Mouse (Mus musculus) embryonic facial prominence, embryonic 10.5 days (tissue): ENCODE results near the gene Hnrnph3. TPM values are rescaled to one million over a fixed set of nuclear protein-coding genes. Genes with fewer than 3 reads are reported as not detected.

Source experiments
- DNase-seq: peaks from one replicate; pipeline ENCODE4 v3.0.0-alpha.2; 2017; ENCODE audit warnings: low spot score
- H3K27ac ChIP-seq: fragments of 300-500 bp; sonication (generic); replicated peaks from 2 replicates; pipeline ENCODE4 v1.5.1; 2016; ENCODE audit warnings: mild to moderate bottlenecking
- H3K27me3 ChIP-seq: fragments of 300-500 bp; sonication (generic); replicated peaks from 2 replicates; pipeline ENCODE4 v1.6.1; 2016; ENCODE audit warnings: low read depth, mild to moderate bottlenecking; ENCODE audit not compliant: poor library complexity, severe bottlenecking
- H3K36me3 ChIP-seq: fragments of 300-500 bp; sonication (generic); replicated peaks from 2 replicates; pipeline ENCODE4 v1.6.1; 2016; ENCODE audit warnings: mild to moderate bottlenecking, moderate library complexity
- H3K4me1 ChIP-seq: fragments of 300-500 bp; sonication (generic); 2 replicates; pipeline ENCODE4 v1.6.1; 2016
- H3K4me3 ChIP-seq: fragments of 300-500 bp; sonication (generic); 2 replicates; pipeline ENCODE4 v1.5.1; 2016; ENCODE audit warnings: mild to moderate bottlenecking, moderate library complexity
- H3K9me3 ChIP-seq: fragments of 300-500 bp; sonication (generic); 2 replicates; pipeline ENCODE4 v1.6.1; 2016; ENCODE audit warnings: mild to moderate bottlenecking
- WGBS: fragments of 180-500 bp; shearing (Covaris S2); methylation state at CpG from one replicate; pipeline ENCODE4 v1.1.7; 2016; 5-methylcytosine and 5-hydroxymethylcytosine counted together
- polyA plus RNA-seq: library from polyadenylated mRNA; unstranded; fragments of >200 nt; fragmentation: Nextera tagmentation; extraction: Ambion mirVana; gene quantifications from 2 replicates; pipeline ENCODE4 v1.2.1, GENCODE M21; 2016

Hnrnph3 gene
- polyA plus RNA-seq, 1 experiment from 2014 or later = 180 TPM

GRCm38 (mm10) chr10:63053007-63053406 lies 29.0 kb upstream of the Hnrnph3 start:
- H3K27ac ChIP-seq = no peak overlapping the region
- DNase-seq = no peak
- no peaks in the 10 kb centered on the region for H3K36me3 ChIP-seq
- WGBS = 58% methylated on average over 6 of the region's 6 CpGs
- H3K4me3 ChIP-seq = no peak overlapping the region
- H3K9me3 ChIP-seq = no peaks in the 10 kb centered on the region
- no peaks in the 10 kb centered on the region for H3K27me3 ChIP-seq
- H3K4me1 ChIP-seq = peaks cover 14% of the 10 kb centered on the region

- no peaks in the 10 kb centered on the region for H3K36me3 ChIP-seq
- no peak overlapping the region for H3K27ac ChIP-seq
- H3K4me1 ChIP-seq = peaks cover 11% of the 10 kb centered on the region
- WGBS = 78% methylated on average over 6 of the region's 6 CpGs
- H3K4me3 ChIP-seq = no peak overlapping the region
- H3K27me3 ChIP-seq = no peaks in the 10 kb centered on the region
- DNase-seq = no peak
- no peaks in the 10 kb centered on the region for H3K9me3 ChIP-seq
Measured at GRCm38 (mm10) chr10:63052011-63052410, 28.0 kb upstream of the Hnrnph3 start.

GRCm38 (mm10) chr10:63051267-63051666 lies 27.2 kb upstream of the Hnrnph3 start:
- H3K4me1 ChIP-seq = peaks cover 8% of the 10 kb centered on the region

GRCm38 (mm10) chr10:63049106-63049505 lies 25.1 kb upstream of the Hnrnph3 start:
- Histone ChIP-seq H3K27ac (no peak overlapping the region), H3K9me3 (no peaks in the 10 kb centered on the region), H3K27me3 (no peaks in the 10 kb centered on the region), H3K4me3 (no peak overlapping the region), H3K36me3 (no peaks in the 10 kb centered on the region), H3K4me1 (peaks cover 8% of the 10 kb centered on the region)
- DNase-seq = no peak
- 88% methylated on average over 2 of the region's 2 CpGs for WGBS

More at GRCm38 (mm10) chr10:63051267-63051666, 27.2 kb upstream of the Hnrnph3 start:
- Histone ChIP-seq H3K9me3 (no peaks in the 10 kb centered on the region), H3K27me3 (no peaks in the 10 kb centered on the region), H3K27ac (no peak overlapping the region), H3K36me3 (no peaks in the 10 kb centered on the region), H3K4me3 (no peak overlapping the region)
- 71% methylated on average over 7 of the region's 7 CpGs for WGBS
- no peak for DNase-seq

- no peaks in the 10 kb centered on the region for H3K9me3 ChIP-seq
- no peak for DNase-seq
- H3K27me3 ChIP-seq = no peaks in the 10 kb centered on the region
- no peak overlapping the region for H3K27ac ChIP-seq
- WGBS = 92% methylated on average over 8 of the region's 8 CpGs
- H3K4me3 ChIP-seq = no peak overlapping the region
- H3K36me3 ChIP-seq = no peaks in the 10 kb centered on the region
- H3K4me1 ChIP-seq = peaks cover 2% of the 10 kb centered on the region; the same call in 1 of the 2 replicates
Measured at GRCm38 (mm10) chr10:63047751-63048150, 23.7 kb upstream of the Hnrnph3 start.

GRCm38 (mm10) chr10:63043154-63043553 lies 19.1 kb upstream of the Hnrnph3 start:
- no peak for DNase-seq
- Histone ChIP-seq H3K4me3 (no peak overlapping the region), H3K27me3 (no peaks in the 10 kb centered on the region), H3K9me3 (no peaks in the 10 kb centered on the region), H3K4me1 (no peaks in the 10 kb centered on the region), H3K36me3 (no peaks in the 10 kb centered on the region), H3K27ac (no peak overlapping the region)
- WGBS = 68% methylated on average over 3 of the region's 3 CpGs

- no peaks in the 10 kb centered on the region for H3K4me1 ChIP-seq
- H3K9me3 ChIP-seq = no peaks in the 10 kb centered on the region
- no peaks in the 10 kb centered on the region for H3K27me3 ChIP-seq
- 82% methylated on average over 5 of the region's 5 CpGs for WGBS
- H3K4me3 ChIP-seq = no peak overlapping the region
- DNase-seq = no peak
- no peaks in the 10 kb centered on the region for H3K36me3 ChIP-seq
- no peak overlapping the region for H3K27ac ChIP-seq
Measured at GRCm38 (mm10) chr10:63039867-63040628, 16.0 kb upstream of the Hnrnph3 start.

GRCm38 (mm10) chr10:63038571-63039320 lies 14.7 kb upstream of the Hnrnph3 start:
- Histone ChIP-seq H3K27ac (no peak overlapping the region), H3K36me3 (no peaks in the 10 kb centered on the region), H3K4me3 (no peak overlapping the region), H3K9me3 (no peaks in the 10 kb centered on the region), H3K27me3 (no peaks in the 10 kb centered on the region), H3K4me1 (no peaks in the 10 kb centered on the region)
- WGBS = 81% methylated on average over 14 of the region's 14 CpGs
- DNase-seq = no peak

- DNase-seq = no peak
- no peak overlapping the region for H3K27ac ChIP-seq
- no peaks in the 10 kb centered on the region for H3K27me3 ChIP-seq
- no peaks in the 10 kb centered on the region for H3K36me3 ChIP-seq
- H3K4me3 ChIP-seq = no peak overlapping the region
- H3K9me3 ChIP-seq = no peaks in the 10 kb centered on the region
- H3K4me1 ChIP-seq = 0 out of 2 replicates have a peak, but pooled peaks cover 5% of the 10 kb centered on the region
- WGBS = 75% methylated on average over 3 of the region's 3 CpGs
Measured at GRCm38 (mm10) chr10:63032956-63033355, 8.9 kb upstream of the Hnrnph3 start.

- no peak overlapping the region for H3K4me3 ChIP-seq
- H3K4me1 ChIP-seq = peaks cover 7% of the 10 kb centered on the region; the same call in 1 of the 2 replicates
- no peaks in the 10 kb centered on the region for H3K36me3 ChIP-seq
- DNase-seq = no peak
- no peaks in the 10 kb centered on the region for H3K27me3 ChIP-seq
- WGBS = 80% methylated on average over 3 of the region's 3 CpGs
- H3K9me3 ChIP-seq = no peaks in the 10 kb centered on the region
- H3K27ac ChIP-seq = no peak overlapping the region
Measured at GRCm38 (mm10) chr10:63032267-63032666, 8.2 kb upstream of the Hnrnph3 start.

GRCm38 (mm10) chr10:63028396-63028795 lies 4.4 kb upstream of the Hnrnph3 start:
- H3K9me3 ChIP-seq = no peaks in the 10 kb centered on the region
- no peak overlapping the region for H3K4me3 ChIP-seq
- no peak for DNase-seq
- H3K27ac ChIP-seq = no peak overlapping the region
- no peaks in the 10 kb centered on the region for H3K36me3 ChIP-seq
- H3K4me1 ChIP-seq = peaks cover 31% of the 10 kb centered on the region
- 80% methylated on average over 4 of the region's 4 CpGs for WGBS
- no peaks in the 10 kb centered on the region for H3K27me3 ChIP-seq

GRCm38 (mm10) chr10:63027376-63028161 lies 3.6 kb upstream of the Hnrnph3 start:
- Histone ChIP-seq H3K27me3 (no peaks in the 10 kb centered on the region), H3K4me1 (peaks cover 31% of the 10 kb centered on the region), H3K4me3 (no peak overlapping the region), H3K27ac (peak overlapping the region; percentile 100; the same call in 1 of the 2 replicates), H3K9me3 (no peaks in the 10 kb centered on the region), H3K36me3 (no peaks in the 10 kb centered on the region)
- WGBS = 89% methylated on average over 10 of the region's 10 CpGs
- no peak for DNase-seq
